Mouse (Mus musculus): ENCODE measurements around the gene Camta2.

GRCm38 (mm10) chr11:70626877-70627276 lies 61.0 kb downstream of the Camta2 start:
- TF ChIP-seq CTCF (IDR thresholded peaks at IDR 0.05; ENCODE audit: insufficient read depth, low read length) (no peak), POLR2A (IDR thresholded peaks at IDR 0.05; ENCODE audit: borderline replicate concordance, extremely low read depth, low read depth, low read length) (no peak)

Measured in lung, adult 2 months (tissue).